Mouse (Mus musculus) heart, postnatal 0 days (tissue): ENCODE results near the gene Pou5f1. TPM values are rescaled to one million over a fixed set of nuclear protein-coding genes. Genes with fewer than 3 reads are reported as not detected.
A peak's percentile ranks its signal among the peaks of the same experiment; 100 is the strongest.

Experiments used
- ATAC-seq: fragments of 200-750 bp; cut with Nextera tagmentation; 2 replicates; pipeline ENCODE4 v1.8.0; 2017; ENCODE audit warnings: low read depth, moderate number of reproducible peaks, moderate library complexity; ENCODE audit not compliant: insufficient read depth
- DNase-seq: peaks from one replicate; pipeline ENCODE4 v3.0.0-alpha.2; 2016; ENCODE audit warnings: low spot score
- H3K27ac ChIP-seq: fragments of 300-500 bp; sonication (generic); 2 replicates; pipeline ENCODE4 v1.5.1; 2014; ENCODE audit warnings: low read depth, mild to moderate bottlenecking
- H3K27me3 ChIP-seq: fragments of 300-500 bp; sonication (generic); 2 replicates; pipeline ENCODE4 v1.6.1; 2014; ENCODE audit warnings: low read length, mixed read lengths; ENCODE audit not compliant: control insufficient read depth, insufficient read depth
- H3K36me3 ChIP-seq: fragments of 300-500 bp; sonication (generic); replicated peaks from 2 replicates; pipeline ENCODE4 v1.6.1; 2014; ENCODE audit warnings: low read length, mixed read lengths; ENCODE audit not compliant: control insufficient read depth, insufficient read depth
- H3K4me1 ChIP-seq: fragments of 300-500 bp; sonication (generic); 2 replicates; pipeline ENCODE4 v1.6.1; 2014; ENCODE audit warnings: antibody characterized with exemption; ENCODE audit not compliant: control insufficient read depth, insufficient read depth
- H3K4me2 ChIP-seq: fragments of 300-500 bp; sonication (generic); 2 replicates; pipeline ENCODE4 v1.6.1; 2014; ENCODE audit warnings: low read depth, mild to moderate bottlenecking, low read length, moderate library complexity
- H3K4me3 ChIP-seq: fragments of 300-500 bp; sonication (generic); 2 replicates; pipeline ENCODE4 v1.5.1; 2014; ENCODE audit warnings: low read depth, low read length
- H3K9ac ChIP-seq: fragments of 300-500 bp; sonication (generic); replicated peaks from 2 replicates; pipeline ENCODE4 v1.6.1; 2014; ENCODE audit warnings: low read depth, low read length, mixed read lengths
- H3K9me3 ChIP-seq: fragments of 300-500 bp; sonication (generic); replicated peaks from 2 replicates; pipeline ENCODE4 v1.6.1; 2016; ENCODE audit warnings: low read length; ENCODE audit not compliant: control insufficient read depth
- CTCF ChIP-seq: IDR thresholded peaks from 2 replicates; pipeline ENCODE4 v1.5.1; 2016; ENCODE audit warnings: antibody characterized with exemption, control low read depth, low read depth
- EP300 ChIP-seq: IDR thresholded peaks from 2 replicates; pipeline ENCODE4 v1.6.1; 2016; ENCODE audit warnings: antibody characterized with exemption, low read depth
- WGBS: fragments of 180-500 bp; shearing (Covaris S2); extraction: QIAGEN DNeasy Blood & Tissue Kit; methylation state at CpG from one replicate; pipeline ENCODE4 v1.1.7; 2014; 5-methylcytosine and 5-hydroxymethylcytosine counted together
- polyA plus RNA-seq: library from polyadenylated mRNA; unstranded; fragments of >200 nt; fragmentation: Nextera tagmentation; extraction: Ambion mirVana; gene quantifications from 2 replicates; pipeline ENCODE4 v1.2.1, GENCODE M21; 2015
- total RNA-seq: library from RNA; depleted of rRNA; stranded (reverse); fragments of >200 nt; gene quantifications from 2 replicates; pipeline ENCODE4 v1.2.3, GENCODE M21; 2014; ENCODE audit warnings: low replicate concordance

Gene Pou5f1
- total and polyA plus RNA-seq, 2 experiments from 2014 or later: not detected

GRCm38 (mm10) chr17:35469842-35470751, 35.7 kb upstream of the Pou5f1 start, which contains the start of gene H2-Q10:
H2-Q10 (plus strand) TSS chr17:35470089.
- H3K27me3 ChIP-seq: peaks cover 18% of the 10 kb centered on the region
- H3K36me3 ChIP-seq: no peaks in the 10 kb centered on the region
- no peak for DNase-seq
- no peak for ATAC-seq
- H3K9me3 ChIP-seq: no peaks in the 10 kb centered on the region
- H3K9ac ChIP-seq: no peak within 1 kb of the TSS
- H3K4me2 ChIP-seq: peak within 1 kb of the TSS; percentile 82
- H3K4me1 ChIP-seq: peaks cover 6% of the 10 kb centered on the region; the same call in 1 of the 2 replicates
- TF ChIP-seq CTCF (no peak), EP300 (no peak)
- H3K27ac ChIP-seq: no peak within 1 kb of the TSS
- H3K4me3 ChIP-seq: peak within 1 kb of the TSS; percentile 54
- WGBS: 3% methylated on average over 63 of the region's 80 CpGs

- TF ChIP-seq EP300 (no peak), CTCF (peak; percentile 86)
- H3K4me2 ChIP-seq: no peak overlapping the region
- DNase-seq: peak; percentile 55
These were observed 21.8 kb upstream of the Pou5f1 start for GRCm38 (mm10) chr17:35484066-35484465.

GRCm38 (mm10) chr17:35485702-35486101, 20.1 kb upstream of the Pou5f1 start:
- no peaks in the 10 kb centered on the region for H3K36me3 ChIP-seq
- WGBS: 36% methylated on average over 4 of the region's 4 CpGs

More at GRCm38 (mm10) chr17:35484066-35484465, 21.8 kb upstream of the Pou5f1 start:
- H3K4me3 ChIP-seq: no peak overlapping the region
- H3K27me3 ChIP-seq: no peaks in the 10 kb centered on the region
- H3K4me1 ChIP-seq: no peaks in the 10 kb centered on the region
- H3K9me3 ChIP-seq: no peaks in the 10 kb centered on the region
- 1% methylated on average over 9 of the region's 9 CpGs for WGBS
- H3K27ac ChIP-seq: no peak overlapping the region
- peak; percentile 66 for ATAC-seq
- H3K9ac ChIP-seq: no peak overlapping the region
- H3K36me3 ChIP-seq: no peaks in the 10 kb centered on the region

GRCm38 (mm10) chr17:35486726-35487125, 19.1 kb upstream of the Pou5f1 start:
- no peak overlapping the region for H3K27ac ChIP-seq
- H3K9me3 ChIP-seq: no peaks in the 10 kb centered on the region
- no peak overlapping the region for H3K9ac ChIP-seq
- no peak for ATAC-seq
- no peaks in the 10 kb centered on the region for H3K4me1 ChIP-seq
- WGBS: 56% methylated on average over 10 of the region's 10 CpGs
- no peak for DNase-seq
- no peak overlapping the region for H3K4me3 ChIP-seq
- H3K4me2 ChIP-seq: no peak overlapping the region
- no peaks in the 10 kb centered on the region for H3K36me3 ChIP-seq
- no peak for TF ChIP-seq EP300
- TF ChIP-seq CTCF: no peak
- no peaks in the 10 kb centered on the region for H3K27me3 ChIP-seq

More at GRCm38 (mm10) chr17:35485702-35486101, 20.1 kb upstream of the Pou5f1 start:
- Histone ChIP-seq H3K9ac (no peak overlapping the region), H3K4me3 (no peak overlapping the region), H3K27ac (peak overlapping the region; percentile 60), H3K4me2 (no peak overlapping the region), H3K9me3 (no peaks in the 10 kb centered on the region), H3K4me1 (no peaks in the 10 kb centered on the region), H3K27me3 (no peaks in the 10 kb centered on the region)
- ATAC-seq: peak; percentile 89
- DNase-seq: peak; percentile 84
- no peak for TF ChIP-seq CTCF
- no peak for TF ChIP-seq EP300

- ATAC-seq (no peak), DNase-seq (no peak)
- H3K36me3 ChIP-seq: no peaks in the 10 kb centered on the region
- H3K27me3 ChIP-seq: no peaks in the 10 kb centered on the region
- no peak overlapping the region for H3K4me2 ChIP-seq
- no peak overlapping the region for H3K9ac ChIP-seq
- no peak overlapping the region for H3K27ac ChIP-seq
- WGBS: 89% methylated on average over 2 of the region's 2 CpGs
- H3K4me3 ChIP-seq: no peak overlapping the region
- no peak for TF ChIP-seq EP300
- TF ChIP-seq CTCF: no peak
- H3K4me1 ChIP-seq: no peaks in the 10 kb centered on the region
- H3K9me3 ChIP-seq: no peaks in the 10 kb centered on the region
These were observed 17.8 kb upstream of the Pou5f1 start for GRCm38 (mm10) chr17:35488041-35488440.
